Mouse (Mus musculus) spleen, postnatal 4 days (tissue): ENCODE results near the gene Sdccag8.

Experiments used
- DNase-seq, 2 experiments: peaks; one replicate each; pipeline ENCODE4 v3.0.0; 2022; ENCODE audit warnings: low spot score in 2 of 2

Gene Sdccag8

GRCm38 (mm10) chr1:176814591-176815062, at the start of gene Sdccag8:
Gene Sdccag8 (plus strand): TSS chr1:176814660.
- DNase-seq: peak; percentile 90 to 92

- DNase-seq: no peak
Observed at GRCm38 (mm10) chr1:176774533-176774932, 39.9 kb upstream of the Sdccag8 start.

- no peak for DNase-seq
Observed at GRCm38 (mm10) chr1:176789326-176789725, 25.1 kb upstream of the Sdccag8 start.

- DNase-seq: no peak
Observed at GRCm38 (mm10) chr1:176792175-176792574, 22.3 kb upstream of the Sdccag8 start.

GRCm38 (mm10) chr1:176798673-176799072, 15.8 kb upstream of the Sdccag8 start:
- no peak for DNase-seq

GRCm38 (mm10) chr1:176800728-176801365, 13.6 kb upstream of the Sdccag8 start:
- DNase-seq: peak; percentile 54 to 68

GRCm38 (mm10) chr1:176810161-176810560, 4.3 kb upstream of the Sdccag8 start:
- DNase-seq: no peak

GRCm38 (mm10) chr1:176811892-176812291, 2.6 kb upstream of the Sdccag8 start:
- no peak for DNase-seq

- DNase-seq: peak in 1 of 2 experiments; percentile 55
Observed at GRCm38 (mm10) chr1:176812491-176813291, 1.8 kb upstream of the Sdccag8 start.

GRCm38 (mm10) chr1:176813292-176814035, 996 bp upstream of the Sdccag8 start:
- DNase-seq: peak; percentile 54 to 82

GRCm38 (mm10) chr1:176814036-176814420, 432 bp upstream of the Sdccag8 start, which contains the start of gene Cep170:
Gene Cep170 (minus strand): TSS chr1:176814067.
- DNase-seq: peak; percentile 91 to 96

GRCm38 (mm10) chr1:176816728-176817127, 2.3 kb downstream of the Sdccag8 start:
- DNase-seq: peak; percentile 20 to 60

- peak in 1 of 2 experiments; percentile 52 for DNase-seq
Observed at GRCm38 (mm10) chr1:176818147-176818546, 3.7 kb downstream of the Sdccag8 start.

- peak in 1 of 2 experiments; percentile 49 for DNase-seq
Observed at GRCm38 (mm10) chr1:176818763-176819162, 4.3 kb downstream of the Sdccag8 start.

- peak in 1 of 2 experiments; percentile 22 for DNase-seq
Observed at GRCm38 (mm10) chr1:176821929-176822328, 7.5 kb downstream of the Sdccag8 start.

GRCm38 (mm10) chr1:176822949-176823348, 8.5 kb downstream of the Sdccag8 start:
- DNase-seq: no peak

GRCm38 (mm10) chr1:176823889-176824288, 9.4 kb downstream of the Sdccag8 start:
- DNase-seq: peak in 1 of 2 experiments; percentile 58

- peak in 1 of 2 experiments; percentile 52 for DNase-seq
Observed at GRCm38 (mm10) chr1:176824611-176825010, 10.2 kb downstream of the Sdccag8 start.

GRCm38 (mm10) chr1:176825084-176825483, 10.6 kb downstream of the Sdccag8 start:
- DNase-seq: peak in 1 of 2 experiments; percentile 45

GRCm38 (mm10) chr1:176826186-176826585, 11.7 kb downstream of the Sdccag8 start:
- DNase-seq: peak; percentile 31 to 57

GRCm38 (mm10) chr1:176826931-176827330, 12.5 kb downstream of the Sdccag8 start:
- no peak for DNase-seq

- peak; percentile 25 to 59 for DNase-seq
Observed at GRCm38 (mm10) chr1:176827365-176827764, 12.9 kb downstream of the Sdccag8 start.
